Mouse (Mus musculus): ENCODE data around the gene Gm2022. TPM values are rescaled to one million over a fixed set of nuclear protein-coding genes. Genes with fewer than 3 reads are reported as not detected.

Gm2022 gene
- not detected for polyA plus RNA-seq (2017; shearing (Covaris generic))

GRCm38 (mm10) chr12:87895070-87895469 lies at the start of gene Gm2022:
Gene Gm2022, plus strand, starts transcription at chr12:87895370.

GRCm38 (mm10) chr12:87873772-87874171 lies 21.4 kb upstream of the Gm2022 start, which contains the start of gene Gm2016:
Gene Gm2016, plus strand, starts transcription at chr12:87874072.

GRCm38 (mm10) chr12:87919721-87920120 lies 24.6 kb downstream of the Gm2022 start, which contains the start of gene Gm2035:
Gene Gm2035, minus strand, starts transcription at chr12:87919857.

Other genes starting within 250 kb of the Gm2022 start
- not detected for gene Gm21319, start 119.6 kb upstream of the Gm2022 start, polyA plus RNA-seq (2017; shearing (Covaris generic))
- gene Gm21936, start 99.9 kb upstream of the Gm2022 start, polyA plus RNA-seq (2017; shearing (Covaris generic)) = not detected
- not detected for gene BB287469, start 78.8 kb upstream of the Gm2022 start, polyA plus RNA-seq (2017; shearing (Covaris generic))
- gene Gm2001, start 53.0 kb upstream of the Gm2022 start, polyA plus RNA-seq (2017; shearing (Covaris generic)) = not detected
- gene Gm2016, start 21.3 kb upstream of the Gm2022 start, polyA plus RNA-seq (2017; shearing (Covaris generic)) = not detected
- gene Gm2035, start 24.5 kb downstream of the Gm2022 start, polyA plus RNA-seq (2017; shearing (Covaris generic)) = not detected
- not detected for gene Gm2042, start 58.7 kb downstream of the Gm2022 start, polyA plus RNA-seq (2017; shearing (Covaris generic))
- not detected for gene Gm2075, start 116.5 kb downstream of the Gm2022 start, polyA plus RNA-seq (2017; shearing (Covaris generic))
- gene Gm6803, start 123.4 kb downstream of the Gm2022 start, polyA plus RNA-seq (2017; shearing (Covaris generic)) = not detected
- gene Gm2056, start 131.6 kb downstream of the Gm2022 start, polyA plus RNA-seq (2017; shearing (Covaris generic)) = not detected
- not detected for gene Gm16368, start 188.3 kb downstream of the Gm2022 start, polyA plus RNA-seq (2017; shearing (Covaris generic))

Data from inflammation-experienced regulatory T-cells, adult 16 weeks (primary cell).